Mouse (Mus musculus) olfactory bulb, adult 2 months (tissue): ENCODE data around the gene Far2.

Source experiments
- CTCF ChIP-seq: fragments of 200-500 bp; IDR thresholded peaks from 2 replicates; pipeline ENCODE4 v1.5.1; 2012; ENCODE audit warnings: low read depth, mild to moderate bottlenecking, low read length, moderate library complexity; ENCODE audit not compliant: insufficient read depth
- POLR2A ChIP-seq: fragments of 200-500 bp; IDR thresholded peaks from 2 replicates; pipeline ENCODE4 v1.6.1; 2012; ENCODE audit warnings: mild to moderate bottlenecking, low read depth, low read length, moderate library complexity; ENCODE audit not compliant: insufficient read depth

DNA sequence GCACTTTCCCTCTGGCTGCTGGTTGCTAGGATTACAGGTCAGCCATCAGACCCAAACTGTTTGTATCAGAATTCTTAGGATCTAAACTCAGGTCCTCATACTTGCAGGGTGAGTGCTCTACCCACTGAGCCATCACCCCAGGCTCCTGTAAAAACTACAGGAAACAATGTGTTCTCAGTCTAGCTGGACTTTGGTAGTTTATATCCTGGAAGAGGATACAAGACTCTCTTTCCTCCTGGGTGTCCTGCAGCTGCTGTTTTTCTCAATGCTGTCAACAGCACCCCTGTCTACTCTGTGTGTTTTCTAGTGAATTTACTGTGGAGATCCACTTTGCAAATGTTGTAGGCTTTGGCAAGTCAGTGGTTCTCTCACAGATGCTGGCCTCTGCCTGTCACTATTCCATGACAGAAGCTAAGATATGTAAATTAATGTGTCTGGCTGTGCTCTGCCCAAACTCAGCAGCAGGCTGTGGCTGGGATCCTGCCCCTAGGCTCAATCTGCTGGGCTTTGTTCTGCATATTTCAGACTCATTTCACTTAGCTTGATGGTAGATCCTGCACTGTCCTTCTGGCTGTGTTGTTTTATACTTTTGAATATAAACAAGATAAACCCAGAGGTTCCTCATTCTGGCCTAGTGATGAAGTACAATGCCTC is 27.3 kb downstream of the Far2 start:
- TF ChIP-seq CTCF (no peak), POLR2A (no peak)
